In the genomic region with DNA sequence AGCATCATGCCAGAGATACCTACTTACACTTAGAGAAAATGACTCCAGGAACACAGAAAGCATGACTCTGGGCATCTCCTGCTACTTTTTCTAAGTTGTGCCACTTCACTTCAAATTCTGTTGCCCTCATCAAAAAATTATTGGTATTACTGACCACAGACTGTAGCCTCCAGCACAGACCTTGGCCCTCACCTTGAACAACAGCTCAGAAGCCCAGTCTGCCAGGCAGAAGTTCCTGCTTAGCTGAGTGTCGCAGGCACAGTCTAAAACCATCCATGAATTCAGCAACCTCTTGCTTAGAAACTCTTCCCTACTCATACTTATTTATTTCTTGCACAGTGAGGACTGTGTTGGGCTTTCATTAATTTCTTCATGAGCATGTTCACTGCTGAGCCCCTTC, we compare ENCODE assay signal across 37 mouse cellular contexts. TPM values are rescaled to one million over a fixed set of nuclear protein-coding genes. Genes with fewer than 3 reads are reported as not detected.
"Had no signal": no experiment of that assay in that cellular context is flagged by ENCODE, and none has a peak within 500 bp of the region (broad histone marks: within the 10 kb centered on the region; RNA-seq: fewer than 3 reads in every experiment).

No protein-coding gene starts in this region.

- H3K4me1 ChIP-seq: hindbrain, embryonic 12.5 days; limb, embryonic 15.5 days; liver, embryonic 15.5 days had no signal

- H3K27me3 ChIP-seq: heart, embryonic 12.5 days; hindbrain, embryonic 12.5 days; kidney, embryonic 15.5 days; limb, embryonic 13.5 days; limb, embryonic 15.5 days; liver, embryonic 13.5 days; liver, embryonic 15.5 days had no signal

- H3K4me3 ChIP-seq: gastrocnemius, adult 2 months; heart, embryonic 10.5 days; heart, embryonic 12.5 days; hindbrain, embryonic 10.5 days; hindbrain, embryonic 12.5 days; kidney, embryonic 15.5 days; limb, embryonic 13.5 days; limb, embryonic 15.5 days; liver, embryonic 13.5 days; liver, embryonic 15.5 days had no signal

- H3K9ac ChIP-seq: heart, embryonic 12.5 days; hindbrain, embryonic 12.5 days; hindbrain, embryonic 14.5 days; kidney, embryonic 15.5 days; limb, embryonic 13.5 days; limb, embryonic 15.5 days; liver, embryonic 13.5 days; liver, embryonic 15.5 days had no signal

- H3K9me3 ChIP-seq: heart, embryonic 10.5 days; heart, embryonic 12.5 days; hindbrain, embryonic 10.5 days; hindbrain, embryonic 12.5 days; kidney, embryonic 15.5 days; limb, embryonic 13.5 days; limb, embryonic 15.5 days; liver, embryonic 13.5 days; liver, embryonic 15.5 days had no signal

- DNase-seq: gastrocnemius, adult 2 months; gastrocnemius, postnatal 10 days; gastrocnemius, postnatal 25 days; heart, adult 18-20 months; heart, postnatal 10 days; heart, postnatal 4 days; kidney, adult 11 months; kidney, adult 2 months; kidney, adult 9 months; kidney, postnatal 14 days; kidney, postnatal 36 days; layer of hippocampus, adult 9-11 months; layer of hippocampus, postnatal 36 days; left cerebral cortex, postnatal 4 days; liver, embryonic 13.5 days had no signal

- H3K27ac ChIP-seq: gastrocnemius, adult 2 months; heart, embryonic 10.5 days; hindbrain, embryonic 10.5 days; hindbrain, embryonic 12.5 days; hindbrain, embryonic 14.5 days; hindbrain, postnatal 0 days; kidney, embryonic 15.5 days; kidney, postnatal 0 days; limb, embryonic 13.5 days; limb, embryonic 15.5 days; liver, embryonic 13.5 days; liver, embryonic 15.5 days had no signal

- H3K36me3 ChIP-seq: heart, embryonic 10.5 days; heart, embryonic 12.5 days; hindbrain, embryonic 10.5 days; hindbrain, embryonic 12.5 days; kidney, embryonic 15.5 days; limb, embryonic 13.5 days; limb, embryonic 15.5 days; liver, embryonic 13.5 days; liver, embryonic 15.5 days had no signal

- H3K4me2 ChIP-seq: heart, embryonic 12.5 days; hindbrain, embryonic 12.5 days; hindbrain, embryonic 14.5 days; kidney, embryonic 15.5 days; limb, embryonic 13.5 days; limb, embryonic 15.5 days; liver, embryonic 13.5 days; liver, embryonic 15.5 days had no signal

- ATAC-seq: hindbrain, postnatal 0 days; intestine, embryonic 16.5 days had no signal

RNA-seq across cellular contexts. Expression of a gene that starts 58.7 kb away (rescaled TPM):
- total RNA-seq: gastrocnemius, adult 2 months; gastrocnemius, postnatal 10 days; gastrocnemius, postnatal 25 days; gastrocnemius, postnatal 4 days; granulocyte monocyte progenitor cell, adult 5-6 weeks; heart, adult 18-20 months; heart, adult 8-10 months; heart, postnatal 10 days; heart, postnatal 25 days; heart, postnatal 4 days; hindbrain, postnatal 0 days; liver, adult 2 months had no signal
- polyA plus RNA-seq: heart, embryonic 10.5 days; heart, embryonic 12.5 days; heart, embryonic 14.5 days; heart, embryonic 16.5 days; hindbrain, embryonic 10.5 days; hindbrain, embryonic 12.5 days; hindbrain, embryonic 14.5 days; hindbrain, postnatal 0 days; intestine, embryonic 14.5 days; intestine, embryonic 16.5 days; kidney, adult 2 months; kidney, embryonic 15.5 days; kidney, postnatal 0 days; large intestine, adult 2 months; limb, embryonic 11.5 days; limb, embryonic 13.5 days; limb, embryonic 15.5 days; liver, adult 2 months; liver, embryonic 13.5 days; liver, embryonic 15.5 days had no signal
